Mouse (Mus musculus): Measurements from ENCODE around the gene Xpo5.

Gene Xpo5

DNA sequence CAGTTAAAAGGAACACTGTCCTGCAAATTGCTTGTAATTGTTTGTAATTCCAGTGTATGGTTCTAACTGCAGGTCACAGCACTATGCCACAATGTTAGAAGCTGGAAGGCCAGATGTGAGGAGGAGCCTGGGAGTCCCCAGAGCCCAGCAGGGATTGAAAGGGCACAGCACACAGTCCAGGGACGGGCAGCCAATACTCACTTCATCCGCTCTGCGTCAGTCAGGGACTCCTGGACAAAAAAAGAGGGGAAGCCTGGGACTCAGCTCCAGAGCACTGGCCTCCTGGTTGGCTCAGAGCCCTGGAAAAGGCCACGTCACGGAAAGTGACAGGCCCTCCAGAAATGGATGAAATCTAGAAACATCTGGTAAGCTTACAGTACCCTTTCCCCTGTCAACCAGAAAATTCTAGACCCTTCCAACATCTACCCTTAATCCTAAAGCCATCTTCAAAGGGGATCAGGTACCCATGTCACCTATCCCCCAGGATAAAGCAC lies 59.7 kb downstream of the Xpo5 start:
- POLR2A ChIA-PET = interaction anchor here (0.5 to 17.7 kb wide), 13 partner anchors 8 to 1328 kb away, joined by 3 to 262 read pairs (median 4); partner anchors contain the start of genes Abcc10 (in 2 of the 4), Lrrc73 (in 1 of the 4), Polr1c (in 1 of the 4) and Tjap1 (in 1 of the 4)
- CTCF ChIA-PET = interaction anchor here in 3 of 4 experiments (0.5 to 2.5 kb wide), 3 partner anchors 10 to 526 kb away, joined by 4 to 14 read pairs (median 6); no protein-coding TSS in a partner anchor

GRCm38 (mm10) chr17:46265502-46265901 lies 62.9 kb downstream of the Xpo5 start:
- CTCF ChIA-PET = interaction anchor here (0.6 to 2.7 kb wide), 63 partner anchors 8 to 785 kb away, joined by 3 to 30 read pairs (median 4); partner anchors contain the start of genes Dlk2 (in 3 of the 4), Lrrc73 (in 2 of the 4), Tjap1 (in 2 of the 4) and Abcc10 (in 1 of the 4)
- POLR2A ChIA-PET = interaction anchor here (0.6 to 17.7 kb wide), 45 partner anchors 7 to 1222 kb away, joined by 3 to 262 read pairs (median 4); partner anchors contain the start of genes Abcc10 (in 2 of the 4), Dlk2 (in 2 of the 4), Lrrc73 (in 2 of the 4) and Polr1c (in 2 of the 4)

DNA sequence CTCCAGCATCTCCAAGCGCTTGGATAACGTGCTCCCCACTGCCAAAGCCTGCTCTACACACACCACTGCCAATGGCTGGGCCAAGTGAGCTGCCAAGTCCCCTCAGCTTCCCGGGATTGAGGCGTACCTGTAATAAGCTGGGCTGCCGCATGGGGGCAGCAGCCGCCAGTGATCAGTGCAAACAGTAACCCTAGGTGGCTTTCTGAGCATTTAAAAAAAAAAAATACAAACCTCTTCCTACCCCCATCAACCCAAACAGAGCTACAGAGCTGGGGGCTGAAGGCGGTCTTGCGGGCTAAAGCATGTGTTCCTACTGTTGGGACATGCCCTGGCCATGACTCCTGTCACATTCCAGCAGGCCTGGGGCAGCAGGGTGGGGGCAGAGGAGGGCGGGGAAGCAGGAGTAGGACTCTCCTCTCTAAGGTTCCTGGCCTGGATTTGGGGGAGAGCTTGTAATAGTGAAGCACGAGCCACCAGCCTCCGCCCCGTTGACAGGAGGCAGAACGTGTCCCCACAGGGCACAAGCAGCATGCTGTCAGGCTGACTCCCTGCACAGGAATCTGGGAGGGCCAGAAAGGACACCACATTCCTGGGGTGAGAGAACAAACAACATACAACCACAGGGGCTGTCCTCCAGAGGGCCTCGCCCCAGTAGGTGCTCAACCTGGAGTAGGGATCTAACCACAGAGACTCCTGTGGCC lies 63.5 kb downstream of the Xpo5 start:
- CTCF ChIA-PET = interaction anchor here (0.5 to 2.7 kb wide), 81 partner anchors 8 to 1419 kb away, joined by 3 to 30 read pairs (median 4); partner anchors contain the start of genes Dlk2 (in 4 of the 4), Lrrc73 (in 2 of the 4), Mad2l1bp (in 2 of the 4) and Tjap1 (in 2 of the 4)
- POLR2A ChIA-PET = interaction anchor here (0.5 to 17.7 kb wide), 54 partner anchors 7 to 1221 kb away, joined by 3 to 262 read pairs (median 4); partner anchors contain the start of genes Abcc10 (in 2 of the 4), Dlk2 (in 2 of the 4), Lrrc73 (in 2 of the 4) and Polh (in 2 of the 4)

- POLR2A ChIA-PET = interaction anchor here in 2 of 4 experiments (0.7 to 17.7 kb wide), 19 partner anchors 8 to 162 kb away, joined by 3 to 262 read pairs (median 11); partner anchors contain the start of genes Dlk2 (in 2 of the 2), Lrrc73 (in 2 of the 2), Tjap1 (in 2 of the 2) and Crip3 (in 1 of the 2)
Observed at GRCm38 (mm10) chr17:46266986-46267385, 64.4 kb downstream of the Xpo5 start.

DNA sequence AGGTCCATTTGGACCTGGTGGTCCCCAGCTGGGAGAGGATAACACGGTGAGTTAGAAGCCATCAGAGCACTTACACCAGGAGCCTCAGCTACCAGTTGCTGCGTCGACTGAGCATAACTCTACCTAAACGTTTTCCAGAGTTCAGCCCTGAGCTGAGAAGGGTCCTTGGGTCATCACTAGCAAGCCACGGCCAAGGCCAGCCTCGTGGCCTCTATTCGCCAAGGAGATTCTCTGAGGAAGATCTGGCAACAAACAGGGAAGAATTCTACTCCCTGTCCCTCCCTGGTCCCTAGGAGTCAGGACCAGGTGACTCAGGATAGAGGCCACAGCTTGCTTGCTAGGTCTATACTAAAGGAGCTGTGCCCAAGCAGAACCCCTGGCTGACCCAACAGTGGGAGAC lies 64.9 kb downstream of the Xpo5 start:
- ChIA-PET CTCF (interaction anchor here in 2 of 4 experiments (0.6 to 2.6 kb wide), 7 partner anchors 9 to 428 kb away, joined by 3 to 14 read pairs (median 3); partner anchors contain the start of genes Abcc10 (in 1 of the 2) and Dlk2 (in 1 of the 2)), POLR2A (interaction anchor here in 3 of 4 experiments (0.5 to 17.7 kb wide), 16 partner anchors 8 to 962 kb away, joined by 3 to 262 read pairs (median 12); partner anchors contain the start of genes Dlk2 (in 2 of the 3), Lrrc73 (in 2 of the 3), Tjap1 (in 2 of the 3) and Polr1c (in 1 of the 3))

More at GRCm38 (mm10) chr17:46266986-46267385, 64.4 kb downstream of the Xpo5 start:
- CTCF ChIA-PET = interaction anchor here in 2 of 4 experiments (0.6 to 2.7 kb wide), 14 partner anchors 9 to 427 kb away, joined by 3 to 30 read pairs (median 6); partner anchors contain the start of genes Dlk2 (in 2 of the 2), Abcc10 (in 1 of the 2), Lrrc73 (in 1 of the 2) and Vegfa (in 1 of the 2)

- ChIA-PET POLR2A (interaction anchor here (0.5 to 17.7 kb wide), 13 partner anchors 8 to 961 kb away, joined by 3 to 262 read pairs (median 31); partner anchors contain the start of genes Tjap1 (in 2 of the 4), Dlk2 (in 1 of the 4), Lrrc73 (in 1 of the 4) and Polr1c (in 1 of the 4)), CTCF (interaction anchor here in 3 of 4 experiments (0.5 to 2.6 kb wide), 4 partner anchors 10 to 190 kb away, joined by 3 to 10 read pairs (median 4); partner anchors contain the start of gene Dlk2 (in 1 of the 3))
Observed at GRCm38 (mm10) chr17:46268026-46268720, 65.6 kb downstream of the Xpo5 start.

DNA sequence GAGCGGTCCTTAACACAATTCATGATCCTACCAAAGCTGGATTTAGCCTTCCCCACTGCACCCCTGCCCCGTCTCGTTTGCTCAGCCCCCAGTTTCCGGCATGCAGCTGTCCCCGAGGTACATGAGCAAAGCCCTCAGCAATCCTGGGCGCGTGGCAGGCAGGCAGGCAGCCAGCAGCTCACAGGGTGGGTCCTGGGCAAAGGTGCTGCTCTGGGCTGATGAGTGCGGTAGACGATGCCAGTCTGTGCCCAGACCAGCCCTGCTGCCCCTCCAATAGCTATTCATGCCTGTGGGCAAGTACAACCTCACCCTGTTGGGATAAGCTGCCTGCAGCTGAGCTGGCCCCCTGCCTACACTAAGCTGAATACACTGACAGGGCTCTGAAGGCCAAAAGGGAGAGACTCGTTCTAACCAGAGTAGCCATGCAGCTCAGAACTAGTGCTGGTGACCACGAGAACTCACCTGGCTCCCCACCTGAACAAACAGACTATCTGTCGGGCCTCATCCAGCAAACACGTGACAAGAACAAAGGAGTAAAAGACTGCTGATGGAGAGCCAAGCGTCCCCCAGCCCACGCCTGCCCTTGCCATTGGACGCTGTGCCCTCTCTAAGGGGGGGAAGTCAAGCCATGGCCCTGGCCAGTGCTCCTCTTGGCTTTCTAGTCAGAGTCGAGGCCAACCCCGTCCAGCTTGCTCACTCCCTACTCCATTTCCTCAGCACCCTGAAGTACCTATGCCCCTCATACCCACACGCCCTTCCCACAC lies 67.4 kb downstream of the Xpo5 start:
- ChIA-PET CTCF (interaction anchor here in 2 of 4 experiments (0.5 to 2.6 kb wide), 5 partner anchors 11 to 18 kb away, joined by 3 to 9 read pairs (median 3); partner anchors contain the start of gene Tjap1 (in 1 of the 2)), POLR2A (interaction anchor here (0.7 to 17.7 kb wide), 23 partner anchors 9 to 698 kb away, joined by 3 to 262 read pairs (median 4); partner anchors contain the start of genes Lrrc73 (in 1 of the 4), Mad2l1bp (in 1 of the 4), Polh (in 1 of the 4) and Polr1c (in 1 of the 4))

DNA sequence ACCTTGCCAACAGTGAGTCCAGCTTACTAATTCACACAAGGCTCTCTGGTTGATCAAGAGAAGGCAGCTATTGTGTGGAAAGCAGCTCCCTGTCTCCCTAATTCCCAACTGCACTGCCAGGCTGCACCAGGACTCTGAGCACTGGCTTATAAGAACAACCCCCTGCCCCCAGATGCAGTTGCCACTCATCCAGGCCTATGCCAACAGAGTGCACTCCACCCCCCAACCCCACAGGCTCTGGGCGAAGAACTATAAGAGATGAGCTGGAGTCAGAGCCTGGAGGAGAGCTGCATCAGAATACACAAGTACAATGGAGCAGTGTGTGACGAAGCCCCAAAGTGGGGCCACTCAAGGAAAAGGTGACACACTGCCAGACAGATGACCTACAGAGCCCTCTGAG lies 69.5 kb downstream of the Xpo5 start:
- POLR2A ChIA-PET = interaction anchor here (0.6 to 17.7 kb wide), 14 partner anchors 9 to 56 kb away, joined by 3 to 262 read pairs (median 8); partner anchors contain the start of genes Abcc10 (in 1 of the 4), Dlk2 (in 1 of the 4), Lrrc73 (in 1 of the 4) and Polr1c (in 1 of the 4)

GRCm38 (mm10) chr17:46272675-46273074 lies 70.1 kb downstream of the Xpo5 start:
- POLR2A ChIA-PET = interaction anchor here in 3 of 4 experiments (0.9 to 17.7 kb wide), 11 partner anchors 8 to 56 kb away, joined by 3 to 262 read pairs (median 6); partner anchors contain the start of genes Abcc10 (in 1 of the 3), Dlk2 (in 1 of the 3), Lrrc73 (in 1 of the 3) and Polr1c (in 1 of the 3)
- CTCF ChIA-PET = interaction anchor here in 1 of 4 experiments (1.0 kb wide), 1 partner anchor 27 kb away, joined by 3 read pairs; no protein-coding TSS in a partner anchor

More for the DNA sequence above, 69.5 kb downstream of the Xpo5 start:
- CTCF ChIA-PET = interaction anchor here in 1 of 4 experiments (1.0 to 1.3 kb wide), 2 partner anchors 27 to 538 kb away, joined by 3 read pairs; no protein-coding TSS in a partner anchor

GRCm38 (mm10) chr17:46273803-46274236 lies 71.2 kb downstream of the Xpo5 start:
- CTCF ChIA-PET = interaction anchor here in 2 of 4 experiments (1.1 to 1.3 kb wide), 3 partner anchors 8 to 25 kb away, joined by 3 to 4 read pairs (median 3); no protein-coding TSS in a partner anchor
- POLR2A ChIA-PET = interaction anchor here in 3 of 4 experiments (0.6 to 12.8 kb wide), 23 partner anchors 7 to 424 kb away, joined by 3 to 115 read pairs (median 4); partner anchors contain the start of genes Abcc10 (in 1 of the 3), Dlk2 (in 1 of the 3), Polh (in 1 of the 3) and Polr1c (in 1 of the 3)

DNA sequence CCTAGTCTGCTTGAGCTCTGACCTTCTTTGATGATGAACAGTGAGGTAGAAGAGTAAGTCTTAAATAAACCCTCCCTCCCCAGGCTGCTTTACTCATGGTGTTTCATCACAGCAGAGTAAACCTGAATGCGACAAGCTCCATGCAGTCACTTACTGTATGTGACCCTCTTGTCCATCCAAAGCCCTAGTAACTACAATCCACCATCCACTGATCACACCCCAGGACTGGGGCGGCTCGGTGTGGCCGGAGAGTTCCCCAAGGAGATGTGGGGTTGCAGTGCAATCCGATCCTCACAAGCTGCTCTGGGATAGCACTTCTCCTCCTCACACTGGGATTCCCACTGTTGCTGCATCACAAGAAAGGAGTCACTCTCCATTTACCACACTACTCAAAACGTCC lies 71.9 kb downstream of the Xpo5 start:
- POLR2A ChIA-PET = interaction anchor here in 2 of 4 experiments (0.9 to 12.8 kb wide), 25 partner anchors 7 to 761 kb away, joined by 3 to 115 read pairs (median 4); partner anchors contain the start of genes Abcc10 (in 1 of the 2), Dlk2 (in 1 of the 2), Polh (in 1 of the 2) and Polr1c (in 1 of the 2)
- CTCF ChIA-PET = interaction anchor here (0.6 to 3.6 kb wide), 5 partner anchors 9 to 356 kb away, joined by 3 to 13 read pairs (median 4); no protein-coding TSS in a partner anchor

- ChIA-PET POLR2A (interaction anchor here in 2 of 4 experiments (0.6 to 12.8 kb wide), 25 partner anchors 8 to 760 kb away, joined by 3 to 115 read pairs (median 4); partner anchors contain the start of genes Dlk2 (in 2 of the 2), Abcc10 (in 1 of the 2), Dnph1 (in 1 of the 2) and Gtpbp2 (in 1 of the 2)), CTCF (interaction anchor here (0.6 to 3.6 kb wide), 6 partner anchors 9 to 356 kb away, joined by 3 to 13 read pairs (median 4); no protein-coding TSS in a partner anchor)
Observed at GRCm38 (mm10) chr17:46275034-46275433, 72.5 kb downstream of the Xpo5 start.

- POLR2A ChIA-PET = interaction anchor here in 2 of 4 experiments (0.6 to 12.8 kb wide), 23 partner anchors 9 to 760 kb away, joined by 3 to 115 read pairs (median 3); partner anchors contain the start of genes Abcc10 (in 2 of the 2), Dlk2 (in 2 of the 2), Dnph1 (in 1 of the 2) and Gtpbp2 (in 1 of the 2)
- CTCF ChIA-PET = interaction anchor here (0.6 to 3.6 kb wide), 4 partner anchors 10 to 126 kb away, joined by 3 to 13 read pairs (median 6); no protein-coding TSS in a partner anchor
Observed at GRCm38 (mm10) chr17:46275506-46275905, 72.9 kb downstream of the Xpo5 start.

DNA sequence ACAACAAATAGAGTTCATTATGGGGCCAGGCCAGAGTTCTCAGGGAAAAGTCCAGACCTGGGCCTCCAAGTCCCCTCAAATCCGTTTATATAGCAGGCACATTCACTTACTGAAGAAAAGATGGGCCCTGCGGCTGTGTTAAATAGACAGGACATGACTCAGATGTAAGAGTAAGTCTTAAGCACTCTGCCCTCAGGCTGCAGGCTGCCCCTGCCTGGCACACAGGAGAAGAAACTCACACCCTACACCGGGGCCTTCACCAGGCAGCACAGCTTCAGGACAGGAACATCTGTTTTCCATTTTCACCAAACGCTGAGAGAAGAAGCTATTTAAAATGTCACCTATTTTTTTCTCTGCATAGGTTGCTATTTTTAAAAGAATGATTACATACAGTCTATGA lies 75.0 kb downstream of the Xpo5 start:
- POLR2A ChIA-PET = interaction anchor here in 2 of 4 experiments (0.7 to 12.8 kb wide), 7 partner anchors 9 to 19 kb away, joined by 4 to 115 read pairs (median 31); no protein-coding TSS in a partner anchor
- CTCF ChIA-PET = interaction anchor here in 2 of 4 experiments (0.7 to 3.6 kb wide), 2 partner anchors 12 kb away, joined by 3 to 13 read pairs; no protein-coding TSS in a partner anchor

Measured in embryonic stem cell, embryonic (primary cell).